Mouse (Mus musculus): ENCODE data around the gene Obp2a. TPM values are rescaled to one million over a fixed set of nuclear protein-coding genes. Genes with fewer than 3 reads are reported as not detected.
"Not testable (repeated sequence)": the region's sequence is repeated elsewhere in the genome, so short reads cannot be mapped to it uniquely, and the experiment has no call there.

The Obp2a gene
- not detected in 2 replicates for polyA plus RNA-seq (2016; fragmentation: Nextera tagmentation; extraction: Ambion mirVana)

- not testable (repeated sequence) for H3K4me1 ChIP-seq; H3K4me2 ChIP-seq (replicated peaks); H3K27me3 ChIP-seq; H3K9me3 ChIP-seq; H3K4me3 ChIP-seq; ATAC-seq (ENCODE audit: low FRiP score, low read depth); H3K9ac ChIP-seq (replicated peaks); H3K27ac ChIP-seq (replicated peaks); H3K36me3 ChIP-seq
- 75% methylated on average over 3 of the region's 3 CpGs for WGBS
Observed at GRCm38 (mm10) chr2:25699743-25700142, at the start of gene Obp2a. Obp2a (plus strand) TSS chr2:25700043.

- Histone ChIP-seq H3K4me1 (no peaks in the 10 kb centered on the region), H3K4me2 (replicated peaks) (no peak within 1 kb of the TSS), H3K9ac (replicated peaks) (no peak within 1 kb of the TSS), H3K4me3 (no peak within 1 kb of the TSS), H3K27ac (replicated peaks) (no peak within 1 kb of the TSS), H3K36me3 (no peaks in the 10 kb centered on the region), H3K27me3 (no peaks in the 10 kb centered on the region; the same call in none of the 2 replicates), H3K9me3 (no peaks in the 10 kb centered on the region)
- ATAC-seq (ENCODE audit: low FRiP score, low read depth): no peak
- WGBS: 77% methylated on average over 2 of the region's 2 CpGs
Observed at GRCm38 (mm10) chr2:25652902-25653301, 46.9 kb upstream of the Obp2a start, which contains the start of gene Lcn8. Lcn8 (plus strand) TSS chr2:25653120.

GRCm38 (mm10) chr2:25654502-25654901 lies 45.3 kb upstream of the Obp2a start:
- no peak overlapping the region for H3K27ac ChIP-seq (replicated peaks)
- H3K9me3 ChIP-seq: no peaks in the 10 kb centered on the region
- no peak overlapping the region for H3K9ac ChIP-seq (replicated peaks)
- no peaks in the 10 kb centered on the region; the same call in none of the 2 replicates for H3K27me3 ChIP-seq
- H3K36me3 ChIP-seq: no peaks in the 10 kb centered on the region
- WGBS: 75% methylated on average over 1 of the region's 1 CpGs
- no peak overlapping the region for H3K4me2 ChIP-seq (replicated peaks)
- ATAC-seq (ENCODE audit: low FRiP score, low read depth): no peak
- H3K4me3 ChIP-seq: no peak overlapping the region
- no peaks in the 10 kb centered on the region for H3K4me1 ChIP-seq

GRCm38 (mm10) chr2:25656691-25657090 lies 43.2 kb upstream of the Obp2a start:
- Histone ChIP-seq H3K9me3 (no peaks in the 10 kb centered on the region), H3K4me2 (replicated peaks) (no peak overlapping the region), H3K36me3 (no peaks in the 10 kb centered on the region), H3K27me3 (no peaks in the 10 kb centered on the region; the same call in none of the 2 replicates), H3K4me1 (no peaks in the 10 kb centered on the region), H3K9ac (replicated peaks) (no peak overlapping the region), H3K27ac (replicated peaks) (no peak overlapping the region), H3K4me3 (no peak overlapping the region)
- ATAC-seq (ENCODE audit: low FRiP score, low read depth): no peak
- WGBS: 81% methylated on average over 4 of the region's 4 CpGs

GRCm38 (mm10) chr2:25657246-25657645 lies 42.6 kb upstream of the Obp2a start:
- Histone ChIP-seq H3K36me3 (no peaks in the 10 kb centered on the region), H3K9me3 (no peaks in the 10 kb centered on the region), H3K4me1 (no peaks in the 10 kb centered on the region), H3K4me2 (replicated peaks) (no peak overlapping the region), H3K4me3 (no peak overlapping the region), H3K27me3 (no peaks in the 10 kb centered on the region; the same call in none of the 2 replicates), H3K9ac (replicated peaks) (no peak overlapping the region), H3K27ac (replicated peaks) (no peak overlapping the region)
- 89% methylated on average over 4 of the region's 4 CpGs for WGBS
- ATAC-seq (ENCODE audit: low FRiP score, low read depth): no peak

GRCm38 (mm10) chr2:25657652-25658051 lies 42.2 kb upstream of the Obp2a start, which contains the start of gene Lcn5:
Lcn5 (plus strand) TSS chr2:25657952.
- no peak within 1 kb of the TSS for H3K9ac ChIP-seq (replicated peaks)
- H3K9me3 ChIP-seq: no peaks in the 10 kb centered on the region
- H3K4me3 ChIP-seq: no peak within 1 kb of the TSS
- no peaks in the 10 kb centered on the region for H3K4me1 ChIP-seq
- no peak within 1 kb of the TSS for H3K4me2 ChIP-seq (replicated peaks)
- no peaks in the 10 kb centered on the region for H3K36me3 ChIP-seq
- no peaks in the 10 kb centered on the region; the same call in none of the 2 replicates for H3K27me3 ChIP-seq
- H3K27ac ChIP-seq (replicated peaks): no peak within 1 kb of the TSS
- no peak for ATAC-seq (ENCODE audit: low FRiP score, low read depth)

- Histone ChIP-seq H3K4me3 (no peak overlapping the region), H3K27ac (replicated peaks) (no peak overlapping the region), H3K9me3 (no peaks in the 10 kb centered on the region), H3K4me2 (replicated peaks) (no peak overlapping the region), H3K36me3 (no peaks in the 10 kb centered on the region), H3K4me1 (no peaks in the 10 kb centered on the region), H3K9ac (replicated peaks) (no peak overlapping the region), H3K27me3 (no peaks in the 10 kb centered on the region; the same call in 1 of the 2 replicates)
- no peak for ATAC-seq (ENCODE audit: low FRiP score, low read depth)
- WGBS: 93% methylated on average over 8 of the region's 8 CpGs
Observed at GRCm38 (mm10) chr2:25660279-25660678, 39.6 kb upstream of the Obp2a start.

- Histone ChIP-seq H3K4me2 (replicated peaks) (no peak overlapping the region), H3K27ac (replicated peaks) (no peak overlapping the region), H3K36me3 (no peaks in the 10 kb centered on the region), H3K27me3 (no peaks in the 10 kb centered on the region), H3K9ac (replicated peaks) (no peak overlapping the region), H3K9me3 (no peaks in the 10 kb centered on the region), H3K4me1 (no peaks in the 10 kb centered on the region), H3K4me3 (no peak overlapping the region)
- WGBS: 80% methylated on average over 6 of the region's 6 CpGs
- ATAC-seq (ENCODE audit: low FRiP score, low read depth): no peak
Observed at GRCm38 (mm10) chr2:25661245-25661970, 38.4 kb upstream of the Obp2a start.

GRCm38 (mm10) chr2:25663511-25663910 lies 36.3 kb upstream of the Obp2a start:
- Histone ChIP-seq H3K9me3 (no peaks in the 10 kb centered on the region), H3K27me3 (no peaks in the 10 kb centered on the region), H3K9ac (replicated peaks) (no peak overlapping the region), H3K4me2 (replicated peaks) (no peak overlapping the region), H3K4me3 (no peak overlapping the region), H3K27ac (replicated peaks) (no peak overlapping the region), H3K36me3 (no peaks in the 10 kb centered on the region), H3K4me1 (no peaks in the 10 kb centered on the region)
- 74% methylated on average over 1 of the region's 1 CpGs for WGBS
- no peak for ATAC-seq (ENCODE audit: low FRiP score, low read depth)

GRCm38 (mm10) chr2:25664125-25664524 lies 35.7 kb upstream of the Obp2a start:
- H3K4me3 ChIP-seq: no peak overlapping the region
- H3K4me2 ChIP-seq (replicated peaks): no peak overlapping the region
- no peaks in the 10 kb centered on the region for H3K36me3 ChIP-seq
- no peaks in the 10 kb centered on the region for H3K4me1 ChIP-seq
- ATAC-seq (ENCODE audit: low FRiP score, low read depth): no peak
- no peaks in the 10 kb centered on the region for H3K9me3 ChIP-seq
- WGBS: 90% methylated on average over 5 of the region's 5 CpGs
- H3K27ac ChIP-seq (replicated peaks): no peak overlapping the region
- H3K9ac ChIP-seq (replicated peaks): no peak overlapping the region
- H3K27me3 ChIP-seq: no peaks in the 10 kb centered on the region

- H3K4me1 ChIP-seq: no peaks in the 10 kb centered on the region
- H3K4me2 ChIP-seq (replicated peaks): no peak overlapping the region
- no peak for ATAC-seq (ENCODE audit: low FRiP score, low read depth)
- no peak overlapping the region for H3K9ac ChIP-seq (replicated peaks)
- no peaks in the 10 kb centered on the region for H3K36me3 ChIP-seq
- 68% methylated on average over 1 of the region's 1 CpGs for WGBS
- no peak overlapping the region for H3K4me3 ChIP-seq
- no peaks in the 10 kb centered on the region for H3K9me3 ChIP-seq
- H3K27ac ChIP-seq (replicated peaks): no peak overlapping the region
- H3K27me3 ChIP-seq: no peaks in the 10 kb centered on the region
Observed at GRCm38 (mm10) chr2:25666516-25666915, 33.3 kb upstream of the Obp2a start.

- Histone ChIP-seq H3K4me1 (no peaks in the 10 kb centered on the region), H3K9ac (replicated peaks) (no peak within 1 kb of the TSS), H3K4me2 (replicated peaks) (no peak within 1 kb of the TSS), H3K9me3 (no peaks in the 10 kb centered on the region), H3K36me3 (no peaks in the 10 kb centered on the region), H3K27ac (replicated peaks) (no peak within 1 kb of the TSS), H3K27me3 (no peaks in the 10 kb centered on the region), H3K4me3 (no peak within 1 kb of the TSS)
- WGBS: 89% methylated on average over 3 of the region's 3 CpGs
- no peak for ATAC-seq (ENCODE audit: low FRiP score, low read depth)
Observed at GRCm38 (mm10) chr2:25676486-25676885, 23.4 kb upstream of the Obp2a start, which contains the start of gene Lcn6. Lcn6 (plus strand) TSS chr2:25676786.
